Mouse (Mus musculus) CD4-positive helper T cell, adult 2 months (primary cell): ENCODE results near the gene Ltb.

Experiments
- DNase-seq: peaks from one replicate; pipeline ENCODE4 v3.0.0-alpha.2; 2012; ENCODE audit warnings: low read depth, missing footprints, low spot score

Gene Ltb

GRCm38 (mm10) chr17:35225456-35225855 lies 31.2 kb downstream of the Ltb start:
- no peak for DNase-seq

GRCm38 (mm10) chr17:35226561-35227046 lies 32.4 kb downstream of the Ltb start:
- DNase-seq = peak; percentile 66

GRCm38 (mm10) chr17:35231022-35231421 lies 36.8 kb downstream of the Ltb start:
- peak; percentile 89 for DNase-seq

GRCm38 (mm10) chr17:35232043-35232442 lies 37.8 kb downstream of the Ltb start:
- DNase-seq = peak; percentile 87

GRCm38 (mm10) chr17:35232659-35233058 lies 38.4 kb downstream of the Ltb start:
- DNase-seq = peak; percentile 83

- peak; percentile 69 for DNase-seq
Observed at GRCm38 (mm10) chr17:35233114-35233980, 39.1 kb downstream of the Ltb start, which contains the start of gene Atp6v1g2. TSS of gene Atp6v1g2 (plus strand) at chr17:35233660.

- peak; percentile 32 for DNase-seq
Observed at GRCm38 (mm10) chr17:35234090-35234489, 39.9 kb downstream of the Ltb start.

- peak; percentile 64 for DNase-seq
Observed at GRCm38 (mm10) chr17:35234903-35235302, 40.7 kb downstream of the Ltb start.

GRCm38 (mm10) chr17:35235614-35236389 lies 41.6 kb downstream of the Ltb start, which contains the start of gene Nfkbil1:
TSS of gene Nfkbil1 (minus strand) at chr17:35235792.
- peak; percentile 93 for DNase-seq

- peak; percentile 93 for DNase-seq
Observed at GRCm38 (mm10) chr17:35236390-35236746, 42.1 kb downstream of the Ltb start.

GRCm38 (mm10) chr17:35236996-35237395 lies 42.8 kb downstream of the Ltb start:
- DNase-seq = no peak

- no peak for DNase-seq
Observed at GRCm38 (mm10) chr17:35237504-35237903, 43.3 kb downstream of the Ltb start.

GRCm38 (mm10) chr17:35239700-35240099 lies 45.5 kb downstream of the Ltb start:
- DNase-seq = no peak

GRCm38 (mm10) chr17:35240384-35241304 lies 46.4 kb downstream of the Ltb start:
- no peak for DNase-seq

GRCm38 (mm10) chr17:35241305-35242014 lies 47.2 kb downstream of the Ltb start, which contains the start of gene Ddx39b:
TSS of gene Ddx39b (plus strand) at chr17:35241746.
- peak; percentile 98 for DNase-seq

- peak; percentile 84 for DNase-seq
Observed at GRCm38 (mm10) chr17:35242015-35242941, 48.0 kb downstream of the Ltb start.

- peak; percentile 55 for DNase-seq
Observed at GRCm38 (mm10) chr17:35243086-35243485, 48.8 kb downstream of the Ltb start.

- peak; percentile 27 for DNase-seq
Observed at GRCm38 (mm10) chr17:35244999-35245398, 50.8 kb downstream of the Ltb start.
